Mouse (Mus musculus): Measurements from ENCODE around the gene Tmem53.
"Not testable (repeated sequence)": the region's sequence is repeated elsewhere in the genome, so short reads cannot be mapped to it uniquely, and the experiment has no call there.

The Tmem53 gene

GRCm38 (mm10) chr4:117252351-117252750 lies 600 bp downstream of the Tmem53 start:
- no peak for DNase-seq

GRCm38 (mm10) chr4:117252755-117253154 lies 1.0 kb downstream of the Tmem53 start:
- DNase-seq, result peak; percentile 58

DNA sequence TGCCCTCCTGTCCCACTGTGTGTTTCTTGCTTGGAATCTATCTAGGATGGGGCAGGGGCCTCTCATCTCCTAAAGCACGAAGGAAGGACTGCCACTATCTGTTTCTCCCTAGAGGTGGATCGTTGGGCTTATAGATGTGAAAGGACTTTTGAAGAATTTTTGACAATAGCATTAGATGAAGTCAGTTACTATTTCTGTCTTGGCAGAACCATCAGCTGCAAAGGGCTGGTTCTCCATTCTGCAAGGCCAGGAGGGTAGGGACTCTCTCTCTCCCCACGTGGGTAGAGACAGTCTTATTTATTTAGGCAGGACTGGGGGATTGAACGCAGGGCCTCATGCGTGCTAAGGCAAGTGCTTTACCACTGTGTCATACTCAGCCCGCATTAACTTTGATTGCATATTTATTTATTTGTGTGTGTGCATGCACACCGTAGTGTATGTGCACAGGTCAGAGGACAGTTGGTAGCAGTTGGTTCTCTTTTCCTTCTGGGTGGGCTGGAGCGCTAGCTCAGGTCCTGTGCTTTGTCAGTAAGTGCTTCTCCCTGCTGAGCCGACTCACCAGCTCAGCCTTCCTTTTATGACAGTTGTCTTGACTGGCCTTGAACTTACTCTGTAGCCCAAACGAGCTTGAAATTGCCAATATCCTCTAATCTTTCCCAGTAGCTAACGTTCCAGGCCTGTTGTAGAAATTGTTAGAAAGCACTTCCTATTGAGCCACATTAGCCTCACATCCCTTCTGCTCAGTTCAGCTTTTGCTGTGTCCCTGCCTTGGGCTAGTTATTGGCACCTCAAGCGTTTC lies 1.7 kb downstream of the Tmem53 start:
- no peak for DNase-seq

GRCm38 (mm10) chr4:117254017-117254627 lies 2.4 kb downstream of the Tmem53 start:
- no peak for DNase-seq

- no peak for DNase-seq
Measured at GRCm38 (mm10) chr4:117254672-117255071, 2.9 kb downstream of the Tmem53 start.

- DNase-seq, result not testable (repeated sequence)
Measured at GRCm38 (mm10) chr4:117259909-117260308, 8.2 kb downstream of the Tmem53 start.

DNA sequence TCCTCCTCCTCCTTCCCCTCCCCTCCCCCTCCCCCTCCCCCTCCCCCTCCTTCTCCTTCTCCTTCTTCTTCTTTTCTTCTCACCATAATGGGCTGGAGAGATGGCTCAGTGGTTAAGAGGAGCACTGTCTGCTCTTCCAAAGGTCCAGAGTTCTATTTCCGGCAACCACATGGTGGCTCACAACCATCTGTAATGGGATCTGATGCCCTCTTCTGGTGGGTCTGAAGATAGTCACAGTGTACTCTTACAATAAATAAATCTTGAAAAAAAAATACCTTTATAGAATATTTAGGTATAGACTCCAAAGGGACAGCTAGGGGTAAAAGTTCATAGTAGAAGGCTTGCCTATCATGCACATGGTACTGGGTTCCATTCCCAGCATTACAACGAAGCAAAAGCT lies 9.5 kb downstream of the Tmem53 start:
- DNase-seq, result no peak

GRCm38 (mm10) chr4:117262101-117262913 lies 10.6 kb downstream of the Tmem53 start:
- DNase-seq, result no peak

- DNase-seq, result no peak
Measured at GRCm38 (mm10) chr4:117262987-117263386, 11.2 kb downstream of the Tmem53 start.

- DNase-seq, result peak; percentile 84
Measured at GRCm38 (mm10) chr4:117267284-117267683, 15.5 kb downstream of the Tmem53 start.

- no peak for DNase-seq
Measured at GRCm38 (mm10) chr4:117267831-117268437, 16.2 kb downstream of the Tmem53 start.

DNA sequence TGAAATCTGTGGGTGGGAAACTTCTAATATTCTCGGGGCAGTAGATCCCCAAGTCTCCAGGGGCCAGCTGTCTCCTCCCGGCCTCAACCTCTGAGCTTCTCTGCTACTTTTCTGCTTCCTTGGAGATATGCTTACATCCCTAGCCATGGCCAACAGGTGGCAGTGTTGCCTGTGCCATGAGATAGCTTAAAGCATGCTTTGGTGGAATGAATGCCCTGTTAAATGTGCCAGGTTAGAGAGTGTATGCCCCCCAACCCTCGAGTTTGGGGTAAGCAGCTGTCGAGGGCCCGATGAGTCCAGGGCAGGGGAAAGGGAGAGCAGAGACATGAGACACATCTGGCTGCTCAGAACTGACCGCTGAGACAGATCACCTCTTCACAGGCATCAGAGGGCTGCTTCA lies 18.5 kb downstream of the Tmem53 start:
- peak; percentile 82 for DNase-seq

DNA sequence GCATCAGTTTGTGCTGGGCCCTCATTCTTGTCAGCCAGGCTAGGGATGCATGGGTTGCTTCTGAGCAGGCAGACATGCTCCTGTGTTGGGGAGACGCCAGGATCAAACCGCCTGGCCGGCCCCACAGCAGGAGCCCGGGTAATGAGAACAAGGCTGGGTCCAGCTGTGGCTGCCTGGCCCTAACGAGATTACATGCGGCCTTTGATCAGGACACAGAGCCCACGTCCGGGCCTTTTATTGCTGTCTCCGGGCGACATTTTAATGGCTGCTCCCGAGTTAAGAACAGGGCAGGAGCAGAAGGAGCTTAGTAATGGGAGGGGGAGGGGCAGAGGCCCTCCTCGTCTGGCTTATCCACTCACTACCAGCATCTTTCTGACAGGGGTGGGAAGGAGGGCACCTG lies 20.7 kb downstream of the Tmem53 start:
- DNase-seq, result peak; percentile 41

DNA sequence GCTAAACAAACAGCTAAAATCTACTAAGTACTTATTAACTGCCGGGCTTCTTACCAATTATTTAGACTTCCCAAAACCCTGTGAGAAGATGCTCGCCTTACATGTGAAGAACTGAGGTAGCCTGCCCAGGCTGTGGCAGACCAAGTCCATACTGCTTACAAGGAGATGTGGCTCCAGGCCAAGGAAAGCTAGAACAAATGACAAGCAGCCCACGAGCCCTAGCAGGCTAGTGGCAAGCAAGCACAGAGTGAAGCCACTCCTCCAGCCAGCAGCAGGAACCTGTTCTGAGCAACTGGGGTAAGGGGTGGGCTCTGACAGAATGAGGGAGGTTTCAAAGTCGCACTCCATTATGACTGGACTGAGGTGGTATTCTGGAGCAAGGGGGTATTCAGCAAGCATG lies 23.0 kb downstream of the Tmem53 start:
- no peak for DNase-seq

DNA sequence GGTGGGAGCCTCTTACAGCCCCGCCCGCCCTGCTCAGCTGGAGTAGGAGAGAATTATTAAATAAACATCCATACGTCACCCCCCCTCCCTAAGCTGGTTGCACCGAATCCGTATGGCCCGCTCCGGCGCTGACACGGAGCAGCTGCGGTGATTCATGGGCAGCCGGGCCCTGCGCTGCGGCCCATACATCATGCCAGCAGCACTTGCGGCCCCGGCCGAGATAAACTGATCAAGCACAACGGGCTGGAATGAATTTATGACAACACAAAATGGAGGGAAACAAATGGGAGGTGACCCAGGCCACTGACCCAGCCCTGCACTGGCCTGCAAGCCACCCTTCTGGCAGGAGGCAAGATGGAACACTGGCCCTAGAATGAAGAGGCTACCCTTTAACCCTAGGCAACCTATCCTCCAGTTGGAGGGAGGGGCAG lies 24.5 kb downstream of the Tmem53 start:
- DNase-seq, result peak; percentile 48

- DNase-seq, result no peak
Measured at GRCm38 (mm10) chr4:117277021-117277420, 25.3 kb downstream of the Tmem53 start.

GRCm38 (mm10) chr4:117277687-117278086 lies 25.9 kb downstream of the Tmem53 start:
- no peak for DNase-seq

DNA sequence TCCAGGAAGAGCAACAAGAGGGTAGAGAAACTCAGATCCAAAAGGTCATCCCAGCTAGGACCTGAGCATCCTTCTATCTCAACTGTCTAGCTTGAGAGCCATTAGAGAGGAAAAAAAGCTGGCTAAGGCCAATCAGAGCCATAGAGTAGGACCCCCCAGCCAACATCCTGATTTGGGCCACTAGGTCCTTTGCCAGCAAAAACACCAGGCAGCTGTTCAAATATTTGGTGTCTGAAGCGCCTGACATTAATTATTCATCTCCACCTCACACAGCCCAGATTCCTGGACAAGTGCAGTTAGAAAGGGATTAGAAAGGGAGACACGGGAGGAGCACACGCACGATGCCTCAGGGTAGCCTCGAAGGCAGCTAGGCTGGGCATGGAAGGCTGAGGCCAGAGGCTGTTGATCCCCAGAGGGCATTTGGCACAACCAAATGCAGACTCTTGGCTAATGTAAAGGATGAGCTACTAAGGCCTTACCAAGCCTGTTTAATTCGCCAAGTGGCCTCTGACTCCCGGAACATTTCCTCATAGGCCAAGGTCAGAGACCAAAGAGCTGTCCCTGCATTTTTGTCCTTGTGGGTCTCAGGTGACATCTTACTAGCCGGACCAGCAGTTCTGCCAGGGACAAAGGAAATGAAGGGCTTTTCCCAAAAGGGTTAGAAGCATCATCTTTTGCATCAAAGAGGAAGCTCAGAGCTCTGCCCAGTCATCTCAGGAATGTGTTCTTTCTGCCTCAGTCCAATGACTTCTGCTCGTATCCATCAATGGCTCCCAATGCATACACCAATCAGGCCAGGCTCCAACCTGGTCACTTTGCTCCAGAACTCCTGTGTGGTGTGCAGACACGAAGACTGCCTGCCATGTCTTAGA lies 26.9 kb downstream of the Tmem53 start:
- DNase-seq, result no peak

- no peak for DNase-seq
Measured at GRCm38 (mm10) chr4:117279253-117279642, 27.5 kb downstream of the Tmem53 start.

GRCm38 (mm10) chr4:117280397-117280930 lies 28.7 kb downstream of the Tmem53 start:
- DNase-seq, result no peak

DNA sequence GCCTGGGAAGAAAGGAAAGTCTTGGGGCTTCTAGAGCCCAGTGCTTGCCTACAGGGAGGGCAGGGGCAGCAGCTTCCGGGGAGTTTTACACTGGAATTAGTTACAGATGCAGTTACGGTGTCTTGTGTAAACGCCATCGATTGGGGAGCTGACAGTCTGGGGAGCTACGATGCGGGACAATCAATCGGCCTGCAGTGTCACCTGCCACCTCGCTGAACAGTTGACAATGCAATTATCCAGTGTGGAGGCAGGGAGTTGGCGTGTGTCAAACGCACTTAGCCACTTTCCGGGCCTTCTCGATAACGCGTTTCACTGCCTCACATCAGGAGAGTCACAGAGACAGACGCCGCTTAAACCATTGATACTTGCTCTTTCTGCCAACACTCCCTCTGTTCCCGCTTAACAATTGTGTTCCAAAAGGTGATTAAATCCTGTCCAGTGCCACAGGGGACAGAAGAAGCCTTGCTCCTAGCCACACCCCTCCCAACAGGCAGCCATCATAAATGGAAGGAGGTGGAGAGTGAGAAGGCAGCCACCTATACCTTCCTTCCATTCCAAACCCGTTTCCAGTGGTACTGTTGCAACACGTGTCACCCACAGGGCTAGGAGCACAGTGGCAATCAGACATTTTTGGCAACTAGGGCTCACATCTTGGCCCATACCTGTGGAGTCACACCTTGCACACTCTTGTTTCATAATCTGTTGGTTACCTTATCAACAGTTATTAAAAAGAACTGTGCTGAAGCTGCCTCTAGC lies 29.5 kb downstream of the Tmem53 start:
- no peak for DNase-seq

All from kidney, postnatal 14 days (tissue).